Mouse (Mus musculus): Measurements from ENCODE around the gene Gm4846.
"Not testable (repeated sequence)": the region's sequence is repeated elsewhere in the genome, so short reads cannot be mapped to it uniquely, and the experiment has no call there.

Gm4846 gene

GRCm38 (mm10) chr1:166497488-166497887 is at the start of gene Gm4846:
Gm4846 (minus strand) TSS chr1:166497588.
- in situ Hi-C loops (cut with MseI, MboI) = loop anchor here (10.0 kb wide), 1 partner anchor 137 kb away; no protein-coding TSS in a partner anchor

DNA sequence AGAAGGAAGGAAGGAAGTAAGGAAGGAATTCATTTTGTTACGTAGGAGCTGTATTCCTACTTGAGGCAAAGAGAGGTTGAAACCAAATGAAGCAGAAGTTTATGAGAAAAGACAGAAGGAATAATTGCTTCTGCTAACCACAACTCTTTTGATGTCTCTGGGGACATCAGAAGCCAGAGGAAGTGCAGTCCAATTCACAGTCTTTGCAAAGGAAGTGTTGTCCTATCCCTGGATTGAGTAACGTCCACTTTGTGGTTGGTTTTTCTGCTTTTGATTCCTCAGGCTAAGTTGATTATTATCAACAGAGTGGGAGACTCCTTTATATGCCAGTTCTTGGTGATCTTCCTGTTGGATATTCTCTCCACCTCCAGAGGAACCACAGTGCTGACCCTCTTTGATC is 34.1 kb upstream of the Gm4846 start:
- in situ Hi-C loops (cut with MseI, MboI) = not testable (repeated sequence)

GRCm38 (mm10) chr1:166524709-166525108 is 27.3 kb upstream of the Gm4846 start:
- in situ Hi-C loops (cut with MseI, MboI) = loop anchor here in 1 of 2 experiments (5.0 kb wide), 1 partner anchor 48 kb away; no protein-coding TSS in a partner anchor

- in situ Hi-C loops (cut with MseI, MboI) = not testable (repeated sequence)
These were observed 22.2 kb upstream of the Gm4846 start for GRCm38 (mm10) chr1:166519626-166520025.

GRCm38 (mm10) chr1:166516556-166516955 is 19.2 kb upstream of the Gm4846 start:
- in situ Hi-C loops (cut with MseI, MboI) = no loop called here

- in situ Hi-C loops (cut with MseI, MboI) = not testable (repeated sequence)
These were observed 6.8 kb upstream of the Gm4846 start for GRCm38 (mm10) chr1:166504206-166504605.

GRCm38 (mm10) chr1:166479503-166479902 is 17.9 kb downstream of the Gm4846 start:
- in situ Hi-C loops (cut with MseI, MboI) = no loop called here

DNA sequence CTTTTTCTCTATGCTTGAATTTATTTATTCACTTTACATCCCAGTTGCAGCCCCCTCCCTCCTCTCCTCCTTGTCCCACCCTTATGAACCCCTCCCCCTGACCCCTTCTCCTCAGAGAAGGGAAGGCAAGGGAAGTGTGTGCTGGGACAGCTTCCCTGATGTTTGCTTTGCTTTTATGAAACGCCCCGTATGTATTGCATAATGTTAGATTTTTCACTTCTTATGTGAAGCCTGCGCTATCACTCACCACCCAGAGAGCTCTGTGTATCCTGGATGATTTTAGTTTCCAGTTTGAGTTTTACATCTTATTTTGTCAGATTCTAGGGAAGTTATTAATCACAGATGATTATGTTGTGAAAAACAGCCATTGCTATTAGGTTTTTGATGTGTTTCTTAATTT is 30.2 kb downstream of the Gm4846 start:
- in situ Hi-C loops (cut with MseI, MboI) = no loop called here

DNA sequence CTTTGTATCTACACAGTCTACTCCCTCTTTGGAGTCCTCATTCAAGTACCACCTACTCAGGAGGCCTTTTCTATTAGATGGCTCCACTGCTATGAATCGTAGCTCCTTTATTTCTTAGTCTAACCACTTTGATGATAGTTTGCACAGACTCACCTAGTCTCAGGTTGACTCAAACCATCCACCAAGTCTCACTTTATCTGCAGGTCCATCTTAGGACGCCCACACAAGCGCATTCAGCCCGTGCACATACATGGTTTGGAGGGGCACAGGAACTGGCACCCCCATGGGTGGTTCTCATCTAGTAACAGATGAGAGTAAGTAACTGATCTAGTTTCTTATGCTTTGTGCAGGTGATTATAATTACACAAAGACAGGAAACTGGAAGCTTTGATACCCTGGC is 34.8 kb downstream of the Gm4846 start:
- in situ Hi-C loops (cut with MseI, MboI) = no loop called here

DNA sequence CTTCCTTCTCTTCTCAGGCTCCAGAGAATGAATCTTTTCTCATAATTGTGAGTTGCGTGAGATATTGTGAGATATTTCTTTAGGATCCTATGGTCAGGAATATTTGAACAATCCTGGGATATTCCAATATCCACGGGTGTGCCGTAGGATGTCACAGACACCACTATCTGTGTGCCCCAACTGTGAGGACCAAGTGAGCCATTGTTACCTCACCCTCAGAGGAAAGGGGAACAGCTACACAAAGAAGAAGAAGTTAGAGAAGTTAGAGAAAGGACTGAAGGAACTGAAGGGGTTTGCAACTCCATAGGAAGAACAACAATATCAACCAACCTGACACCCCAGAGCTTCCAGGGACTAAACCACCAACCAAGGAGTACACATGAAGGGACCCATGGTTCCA is 55.4 kb downstream of the Gm4846 start:
- in situ Hi-C loops (cut with MseI, MboI) = no loop called here

GRCm38 (mm10) chr1:166439426-166439825 is 58.0 kb downstream of the Gm4846 start:
- in situ Hi-C loops (cut with MseI, MboI) = no loop called here

Measured in mouse trophoblast stem cell (cell line).